Mouse (Mus musculus): ENCODE results near the gene Gm49342.
"Not testable (repeated sequence)": the region's sequence is repeated elsewhere in the genome, so short reads cannot be mapped to it uniquely, and the experiment has no call there.

Gm49342 gene

GRCm38 (mm10) chr14:50943932-50944667, at the start of gene Gm49342:
Gene Gm49342 (plus strand): TSS chr14:50944517.
- DNase-seq = peak; percentile 87

- no peak for DNase-seq
Observed at GRCm38 (mm10) chr14:50895407-50895806, 48.9 kb upstream of the Gm49342 start.

GRCm38 (mm10) chr14:50895985-50896746, 48.2 kb upstream of the Gm49342 start:
- DNase-seq = peak; percentile 74

GRCm38 (mm10) chr14:50896747-50897373, 47.5 kb upstream of the Gm49342 start:
- peak; percentile 52 for DNase-seq

GRCm38 (mm10) chr14:50897374-50897765, 46.9 kb upstream of the Gm49342 start, which contains the start of gene Klhl33:
Gene Klhl33 (minus strand): TSS chr14:50897507.
- peak; percentile 45 for DNase-seq

- DNase-seq = not testable (repeated sequence)
Observed at GRCm38 (mm10) chr14:50897992-50898391, 46.3 kb upstream of the Gm49342 start.

- peak; percentile 57 for DNase-seq
Observed at GRCm38 (mm10) chr14:50903973-50904827, 40.1 kb upstream of the Gm49342 start.

- no peak for DNase-seq
Observed at GRCm38 (mm10) chr14:50904828-50905129, 39.5 kb upstream of the Gm49342 start.

- DNase-seq = not testable (repeated sequence)
Observed at GRCm38 (mm10) chr14:50905327-50905726, 39.0 kb upstream of the Gm49342 start.

GRCm38 (mm10) chr14:50908126-50908525, 36.2 kb upstream of the Gm49342 start:
- no peak for DNase-seq

GRCm38 (mm10) chr14:50911356-50911755, 33.0 kb upstream of the Gm49342 start:
- DNase-seq = no peak

- not testable (repeated sequence) for DNase-seq
Observed at GRCm38 (mm10) chr14:50923437-50923836, 20.9 kb upstream of the Gm49342 start.

- DNase-seq = peak; percentile 95
Observed at GRCm38 (mm10) chr14:50924281-50925064, 19.8 kb upstream of the Gm49342 start, which contains the start of the genes Osgep and Apex1. Gene Osgep (minus strand): TSS chr14:50924893. Gene Apex1 (plus strand): TSS chr14:50924968.

- no peak for DNase-seq
Observed at GRCm38 (mm10) chr14:50925111-50925920, 19.0 kb upstream of the Gm49342 start.

GRCm38 (mm10) chr14:50927366-50927765, 17.0 kb upstream of the Gm49342 start:
- DNase-seq = no peak

- no peak for DNase-seq
Observed at GRCm38 (mm10) chr14:50929951-50930350, 14.4 kb upstream of the Gm49342 start.

- DNase-seq = peak; percentile 85
Observed at GRCm38 (mm10) chr14:50930377-50930753, 14.0 kb upstream of the Gm49342 start.

- peak; percentile 99 for DNase-seq
Observed at GRCm38 (mm10) chr14:50930754-50931492, 13.4 kb upstream of the Gm49342 start, which contains the start of the genes Pip4p1 and Pnp. Gene Pip4p1 (minus strand): TSS chr14:50930856. Gene Pnp (plus strand): TSS chr14:50931082.

GRCm38 (mm10) chr14:50931493-50932020, 12.8 kb upstream of the Gm49342 start:
- DNase-seq = no peak

GRCm38 (mm10) chr14:50936649-50937048, 7.7 kb upstream of the Gm49342 start:
- DNase-seq = no peak
